Mouse (Mus musculus): Measurements from ENCODE around the gene Tsks. TPM values are rescaled to one million over a fixed set of nuclear protein-coding genes. Genes with fewer than 3 reads are reported as not detected.

Gene Tsks
- polyA plus RNA-seq, 1 experiment from 2014 or later, result not detected

DNA sequence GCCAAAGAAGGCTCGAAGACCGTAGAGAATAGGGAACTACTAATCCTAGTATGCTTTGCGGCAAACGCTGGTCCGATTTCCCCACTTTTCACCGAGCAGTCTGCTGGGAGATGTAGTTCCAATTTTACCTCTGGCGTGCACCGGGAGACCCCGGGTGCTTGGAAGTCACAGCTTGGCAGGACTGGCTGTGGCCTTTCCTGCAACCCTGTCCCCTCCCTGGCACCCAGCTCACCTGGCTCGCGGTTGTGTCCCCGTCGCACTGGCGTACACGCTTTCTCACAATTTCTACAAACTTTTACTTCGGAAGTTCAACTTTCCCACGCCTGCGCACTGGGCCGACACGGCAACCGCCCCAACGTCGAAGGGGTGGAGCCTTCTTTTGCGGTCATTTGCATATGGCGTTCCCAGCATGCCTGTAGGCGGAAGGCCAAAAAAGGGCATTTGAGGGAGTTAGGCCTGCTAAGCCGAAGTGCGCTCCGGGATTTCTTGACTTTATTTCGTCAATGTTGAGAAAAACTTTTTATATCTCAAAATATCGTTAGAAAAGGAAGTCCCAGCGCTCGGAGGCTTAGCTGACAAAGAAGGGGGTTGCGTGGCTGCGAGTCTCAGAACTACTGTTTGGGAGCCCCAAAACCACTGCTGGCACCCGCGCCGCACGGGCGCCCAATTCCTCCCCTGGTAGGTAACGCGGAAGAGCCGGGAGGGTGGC, 54.4 kb downstream of the Tsks start, which contains the start of gene Irf3:
TSS of gene Irf3 (plus strand) at position 418 of the 709 bp plus-strand sequence.
- Histone ChIP-seq H3K27me3 (replicated peaks; ENCODE audit: control insufficient read depth, insufficient read depth, low read length) (no peaks in the 10 kb centered on the region), H3K27ac (ENCODE audit: low read depth, low read length) (peak within 1 kb of the TSS; percentile 76), H3K4me3 (ENCODE audit: low read depth, low read length) (peak within 1 kb of the TSS; percentile 45), H3K4me2 (ENCODE audit: low read length) (peak within 1 kb of the TSS; percentile 81), H3K9me3 (replicated peaks; ENCODE audit: control insufficient read depth, low read length) (no peaks in the 10 kb centered on the region), H3K4me1 (ENCODE audit: control insufficient read depth, insufficient read depth, low read length) (peaks cover 16% of the 10 kb centered on the region), H3K9ac (ENCODE audit: low read length) (peak within 1 kb of the TSS; percentile 75), H3K36me3 (ENCODE audit: control insufficient read depth, insufficient read depth, low read length) (peaks cover 53% of the 10 kb centered on the region)
- DNase-seq (ENCODE audit: low spot score) (peak; percentile 99), ATAC-seq (peak; percentile 95)
- under 1% methylated on average over 43 of the region's 43 CpGs for WGBS

- peaks cover 16% of the 10 kb centered on the region for H3K4me1 ChIP-seq (ENCODE audit: control insufficient read depth, insufficient read depth, low read length)
- DNase-seq (ENCODE audit: low spot score), result no peak
- WGBS, result 3% methylated on average over 15 of the region's 15 CpGs
- H3K4me2 ChIP-seq (ENCODE audit: low read length), result peak overlapping the region; percentile 81
- H3K9ac ChIP-seq (ENCODE audit: low read length), result peak overlapping the region; percentile 75
- H3K9me3 ChIP-seq (replicated peaks; ENCODE audit: control insufficient read depth, low read length), result no peaks in the 10 kb centered on the region
- peak overlapping the region; percentile 76 for H3K27ac ChIP-seq (ENCODE audit: low read depth, low read length)
- ATAC-seq, result no peak; the same call in 1 of the 2 replicates
- H3K4me3 ChIP-seq (ENCODE audit: low read depth, low read length), result peak overlapping the region; percentile 45
- peaks cover 53% of the 10 kb centered on the region for H3K36me3 ChIP-seq (ENCODE audit: control insufficient read depth, insufficient read depth, low read length)
- H3K27me3 ChIP-seq (replicated peaks; ENCODE audit: control insufficient read depth, insufficient read depth, low read length), result no peaks in the 10 kb centered on the region
Measured at GRCm38 (mm10) chr7:44997940-44998428, 55.0 kb downstream of the Tsks start.

GRCm38 (mm10) chr7:44998501-44998955, 55.5 kb downstream of the Tsks start, which contains the start of gene Bcl2l12:
Gene Bcl2l12 (minus strand): TSS chr7:44998712.
- H3K36me3 ChIP-seq (ENCODE audit: control insufficient read depth, insufficient read depth, low read length), result peaks cover 53% of the 10 kb centered on the region
- DNase-seq (ENCODE audit: low spot score), result peak; percentile 29
- H3K4me1 ChIP-seq (ENCODE audit: control insufficient read depth, insufficient read depth, low read length), result peaks cover 16% of the 10 kb centered on the region
- no peaks in the 10 kb centered on the region for H3K27me3 ChIP-seq (replicated peaks; ENCODE audit: control insufficient read depth, insufficient read depth, low read length)
- no peaks in the 10 kb centered on the region for H3K9me3 ChIP-seq (replicated peaks; ENCODE audit: control insufficient read depth, low read length)
- peak within 1 kb of the TSS; percentile 45 for H3K4me3 ChIP-seq (ENCODE audit: low read depth, low read length)
- ATAC-seq, result no peak
- H3K27ac ChIP-seq (ENCODE audit: low read depth, low read length), result peak within 1 kb of the TSS; percentile 76
- H3K9ac ChIP-seq (ENCODE audit: low read length), result peak within 1 kb of the TSS; percentile 75
- 3% methylated on average over 18 of the region's 18 CpGs for WGBS
- H3K4me2 ChIP-seq (ENCODE audit: low read length), result peak within 1 kb of the TSS; percentile 81

DNA sequence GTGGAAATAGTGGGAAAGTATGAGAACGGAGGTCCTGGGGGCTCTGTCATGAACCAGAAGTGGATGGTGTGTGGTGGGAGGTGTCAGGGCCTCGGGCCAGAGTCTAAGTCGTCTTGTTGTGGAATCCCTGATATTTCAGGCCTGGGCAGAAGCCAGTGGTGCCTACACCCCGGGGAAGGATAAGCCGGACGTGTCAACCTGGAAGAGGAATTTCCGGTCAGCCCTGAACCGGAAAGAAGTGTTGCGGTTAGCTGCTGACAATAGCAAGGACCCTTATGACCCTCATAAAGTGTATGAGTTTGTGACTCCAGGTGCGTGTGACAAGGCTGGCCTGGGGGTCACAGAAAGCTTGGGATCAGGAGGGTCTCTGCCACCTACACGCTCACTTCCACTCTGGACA, 56.7 kb downstream of the Tsks start:
- Histone ChIP-seq H3K9ac (ENCODE audit: low read length) (no peak overlapping the region), H3K36me3 (ENCODE audit: control insufficient read depth, insufficient read depth, low read length) (peaks cover 56% of the 10 kb centered on the region), H3K27ac (ENCODE audit: low read depth, low read length) (no peak overlapping the region), H3K27me3 (replicated peaks; ENCODE audit: control insufficient read depth, insufficient read depth, low read length) (no peaks in the 10 kb centered on the region), H3K4me2 (ENCODE audit: low read length) (no peak overlapping the region), H3K4me3 (ENCODE audit: low read depth, low read length) (no peak overlapping the region), H3K4me1 (ENCODE audit: control insufficient read depth, insufficient read depth, low read length) (peaks cover 16% of the 10 kb centered on the region), H3K9me3 (replicated peaks; ENCODE audit: control insufficient read depth, low read length) (no peaks in the 10 kb centered on the region)
- ATAC-seq, result no peak
- WGBS, result 88% methylated on average over 11 of the region's 11 CpGs
- DNase-seq (ENCODE audit: low spot score), result no peak

DNA sequence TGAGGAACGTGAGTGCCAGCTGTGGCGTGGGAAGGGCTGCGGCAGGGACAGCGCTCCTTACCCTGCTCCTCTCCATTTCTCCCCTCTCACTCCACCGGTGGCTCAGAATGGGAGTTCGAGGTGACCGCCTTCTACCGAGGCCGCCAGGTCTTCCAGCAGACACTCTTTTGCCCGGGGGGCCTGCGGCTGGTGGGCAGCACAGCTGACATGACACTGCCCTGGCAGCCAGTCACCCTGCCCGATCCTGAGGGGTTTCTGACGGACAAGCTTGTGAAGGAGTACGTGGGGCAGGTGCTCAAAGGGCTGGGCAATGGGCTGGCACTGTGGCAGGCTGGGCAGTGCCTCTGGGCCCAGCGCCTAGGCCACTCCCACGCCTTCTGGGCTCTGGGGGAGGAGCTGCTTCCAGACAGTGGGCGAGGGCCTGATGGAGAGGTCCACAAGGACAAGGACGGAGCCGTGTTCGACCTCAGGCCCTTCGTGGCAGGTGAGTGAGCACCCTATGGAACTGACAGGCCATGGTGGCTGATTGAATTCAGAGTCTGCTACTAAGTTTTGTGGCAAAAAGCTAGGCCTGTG, 57.6 kb downstream of the Tsks start:
- Histone ChIP-seq H3K27ac (ENCODE audit: low read depth, low read length) (no peak overlapping the region), H3K36me3 (ENCODE audit: control insufficient read depth, insufficient read depth, low read length) (peaks cover 64% of the 10 kb centered on the region), H3K9me3 (replicated peaks; ENCODE audit: control insufficient read depth, low read length) (no peaks in the 10 kb centered on the region), H3K4me1 (ENCODE audit: control insufficient read depth, insufficient read depth, low read length) (peaks cover 16% of the 10 kb centered on the region), H3K4me2 (ENCODE audit: low read length) (no peak overlapping the region), H3K27me3 (replicated peaks; ENCODE audit: control insufficient read depth, insufficient read depth, low read length) (no peaks in the 10 kb centered on the region), H3K9ac (ENCODE audit: low read length) (no peak overlapping the region), H3K4me3 (ENCODE audit: low read depth, low read length) (no peak overlapping the region)
- WGBS, result 86% methylated on average over 21 of the region's 21 CpGs
- ATAC-seq (no peak), DNase-seq (ENCODE audit: low spot score) (no peak)

DNA sequence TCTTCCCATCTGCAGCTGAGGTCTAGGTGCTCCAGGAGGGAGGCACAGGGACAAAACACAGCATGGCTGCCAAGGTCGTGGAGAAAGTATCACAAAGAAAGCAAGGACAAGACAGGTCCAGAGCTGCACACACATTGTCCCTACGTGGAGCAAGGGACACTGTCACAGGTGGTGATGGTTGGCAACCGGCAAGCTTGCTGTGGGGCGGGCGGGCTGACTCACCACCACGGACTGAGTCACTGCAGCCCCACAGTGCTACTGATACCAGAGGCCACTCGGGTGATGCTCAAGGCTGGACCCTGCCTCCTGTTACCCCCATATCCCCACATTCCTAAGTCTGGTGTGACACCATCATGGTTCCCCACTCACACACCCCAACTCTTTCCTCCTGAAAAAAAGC, 59.4 kb downstream of the Tsks start:
- H3K27ac ChIP-seq (ENCODE audit: low read depth, low read length), result no peak overlapping the region
- H3K4me1 ChIP-seq (ENCODE audit: control insufficient read depth, insufficient read depth, low read length), result peaks cover 10% of the 10 kb centered on the region
- no peaks in the 10 kb centered on the region for H3K27me3 ChIP-seq (replicated peaks; ENCODE audit: control insufficient read depth, insufficient read depth, low read length)
- no peak overlapping the region for H3K4me3 ChIP-seq (ENCODE audit: low read depth, low read length)
- DNase-seq (ENCODE audit: low spot score), result no peak
- H3K9me3 ChIP-seq (replicated peaks; ENCODE audit: control insufficient read depth, low read length), result no peaks in the 10 kb centered on the region
- ATAC-seq, result no peak
- no peak overlapping the region for H3K9ac ChIP-seq (ENCODE audit: low read length)
- 92% methylated on average over 7 of the region's 7 CpGs for WGBS
- H3K36me3 ChIP-seq (ENCODE audit: control insufficient read depth, insufficient read depth, low read length), result peaks cover 82% of the 10 kb centered on the region
- no peak overlapping the region for H3K4me2 ChIP-seq (ENCODE audit: low read length)

- no peak overlapping the region for H3K27ac ChIP-seq (ENCODE audit: low read depth, low read length)
- no peaks in the 10 kb centered on the region for H3K9me3 ChIP-seq (replicated peaks; ENCODE audit: control insufficient read depth, low read length)
- H3K36me3 ChIP-seq (ENCODE audit: control insufficient read depth, insufficient read depth, low read length), result peaks cover 99% of the 10 kb centered on the region
- 88% methylated on average over 3 of the region's 3 CpGs for WGBS
- H3K4me1 ChIP-seq (ENCODE audit: control insufficient read depth, insufficient read depth, low read length), result no peaks in the 10 kb centered on the region
- H3K4me2 ChIP-seq (ENCODE audit: low read length), result no peak overlapping the region
- H3K27me3 ChIP-seq (replicated peaks; ENCODE audit: control insufficient read depth, insufficient read depth, low read length), result no peaks in the 10 kb centered on the region
- no peak for DNase-seq (ENCODE audit: low spot score)
- ATAC-seq, result no peak
- H3K9ac ChIP-seq (ENCODE audit: low read length), result no peak overlapping the region
- H3K4me3 ChIP-seq (ENCODE audit: low read depth, low read length), result no peak overlapping the region
Measured at GRCm38 (mm10) chr7:45004546-45004945, 61.5 kb downstream of the Tsks start.

- whole genome bisulfite sequencing, result 89% methylated on average over 6 of the region's 6 CpGs
- H3K27ac ChIP-seq (ENCODE audit: low read depth, low read length), result no peak overlapping the region
- H3K9ac ChIP-seq (ENCODE audit: low read length), result no peak overlapping the region
Measured at GRCm38 (mm10) chr7:45005321-45005992, 62.5 kb downstream of the Tsks start.

More at GRCm38 (mm10) chr7:45005321-45005992, 62.5 kb downstream of the Tsks start:
- Histone ChIP-seq H3K36me3 (ENCODE audit: control insufficient read depth, insufficient read depth, low read length) (peaks cover 99% of the 10 kb centered on the region), H3K27me3 (replicated peaks; ENCODE audit: control insufficient read depth, insufficient read depth, low read length) (no peaks in the 10 kb centered on the region), H3K4me3 (ENCODE audit: low read depth, low read length) (no peak overlapping the region), H3K4me2 (ENCODE audit: low read length) (no peak overlapping the region), H3K9me3 (replicated peaks; ENCODE audit: control insufficient read depth, low read length) (no peaks in the 10 kb centered on the region), H3K4me1 (ENCODE audit: control insufficient read depth, insufficient read depth, low read length) (no peaks in the 10 kb centered on the region)
- DNase-seq (ENCODE audit: low spot score), result no peak
- no peak for ATAC-seq

Data from forebrain, embryonic 14.5 days (tissue).